Mouse (Mus musculus) liver, embryonic 15.5 days (tissue): ENCODE data around the gene Sgk2. TPM values are rescaled to one million over a fixed set of nuclear protein-coding genes. Genes with fewer than 3 reads are reported as not detected.
"Not testable (repeated sequence)": the region's sequence is repeated elsewhere in the genome, so short reads cannot be mapped to it uniquely, and the experiment has no call there.

Experiments
- ATAC-seq: fragments of 200-750 bp; cut with Nextera tagmentation; 2 replicates; pipeline ENCODE4 v1.8.0; 2017; ENCODE audit warnings: moderate number of reproducible peaks, mild to moderate bottlenecking, moderate library complexity; ENCODE audit not compliant: insufficient read depth
- H3K27ac ChIP-seq: fragments of 300-500 bp; sonication (generic); replicated peaks from 2 replicates; pipeline ENCODE4 v1.5.1; 2015; ENCODE audit warnings: mild to moderate bottlenecking, inconsistent platforms
- H3K27me3 ChIP-seq: fragments of 300-500 bp; sonication (generic); 2 replicates; pipeline ENCODE4 v1.6.1; 2015; ENCODE audit warnings: mild to moderate bottlenecking, inconsistent platforms
- H3K36me3 ChIP-seq: fragments of 300-500 bp; sonication (generic); replicated peaks from 2 replicates; pipeline ENCODE4 v1.6.1; 2015; ENCODE audit warnings: moderate library complexity, mild to moderate bottlenecking, inconsistent platforms
- H3K4me1 ChIP-seq: fragments of 300-500 bp; sonication (generic); replicated peaks from 2 replicates; pipeline ENCODE4 v1.6.1; 2015; ENCODE audit warnings: inconsistent platforms
- H3K4me2 ChIP-seq: fragments of 300-500 bp; sonication (generic); 2 replicates; pipeline ENCODE4 v1.6.1; 2015; ENCODE audit warnings: moderate library complexity, mild to moderate bottlenecking, inconsistent platforms
- H3K4me3 ChIP-seq: fragments of 300-500 bp; sonication (generic); replicated peaks from 2 replicates; pipeline ENCODE4 v1.5.1; 2015; ENCODE audit warnings: mild to moderate bottlenecking, inconsistent platforms
- H3K9ac ChIP-seq: fragments of 300-500 bp; sonication (generic); 2 replicates; pipeline ENCODE4 v1.6.1; 2015; ENCODE audit warnings: moderate library complexity, mild to moderate bottlenecking, inconsistent platforms
- H3K9me3 ChIP-seq: fragments of 300-500 bp; sonication (generic); replicated peaks from 2 replicates; pipeline ENCODE4 v1.6.1; 2016; ENCODE audit warnings: inconsistent platforms
- WGBS: fragments of 180-500 bp; shearing (Covaris S2); methylation state at CpG from one replicate; pipeline ENCODE4 v1.1.7; 2015; ENCODE audit warnings: mixed read lengths; ENCODE audit not compliant: insufficient replicate concordance; 5-methylcytosine and 5-hydroxymethylcytosine counted together
- polyA plus RNA-seq: library from polyadenylated mRNA; unstranded; fragments of >200 nt; fragmentation: Nextera tagmentation; extraction: Ambion mirVana; gene quantifications from 2 replicates; pipeline ENCODE4 v1.2.1, GENCODE M21; 2015

Gene Sgk2
- polyA plus RNA-seq, 1 experiment from 2014 or later = 5.4 TPM

- peaks cover 70% of the 10 kb centered on the region for H3K4me1 ChIP-seq
- 71% methylated on average over 7 of the region's 7 CpGs for WGBS
Observed at GRCm38 (mm10) chr2:163058981-163059380, 71.9 kb downstream of the Sgk2 start.

GRCm38 (mm10) chr2:163060630-163061029, 73.5 kb downstream of the Sgk2 start:
- Histone ChIP-seq H3K4me3 (no peak overlapping the region), H3K4me1 (peaks cover 56% of the 10 kb centered on the region), H3K36me3 (peaks cover 70% of the 10 kb centered on the region), H3K9me3 (no peaks in the 10 kb centered on the region), H3K27me3 (no peaks in the 10 kb centered on the region), H3K4me2 (no peak overlapping the region), H3K27ac (no peak overlapping the region), H3K9ac (no peak overlapping the region)
- WGBS = 57% methylated on average over 6 of the region's 6 CpGs
- no peak for ATAC-seq

More at GRCm38 (mm10) chr2:163058981-163059380, 71.9 kb downstream of the Sgk2 start:
- H3K4me3 ChIP-seq, H3K27ac ChIP-seq, ATAC-seq, H3K9ac ChIP-seq, H3K27me3 ChIP-seq, H3K9me3 ChIP-seq: not testable (repeated sequence)
- H3K4me2 ChIP-seq = 0 out of 2 replicates have a peak overlapping the region, but pooled peaks have one; percentile 4
- H3K36me3 ChIP-seq = peaks cover 53% of the 10 kb centered on the region

GRCm38 (mm10) chr2:163061203-163062118, 74.3 kb downstream of the Sgk2 start:
- no peaks in the 10 kb centered on the region for H3K27me3 ChIP-seq
- peaks cover 78% of the 10 kb centered on the region for H3K36me3 ChIP-seq
- H3K4me1 ChIP-seq = peaks cover 48% of the 10 kb centered on the region
- no peaks in the 10 kb centered on the region for H3K9me3 ChIP-seq
- WGBS = 50% methylated on average over 8 of the region's 8 CpGs
- no peak overlapping the region for H3K4me3 ChIP-seq
- no peak overlapping the region for H3K27ac ChIP-seq
- no peak overlapping the region for H3K4me2 ChIP-seq
- ATAC-seq = no peak
- H3K9ac ChIP-seq = no peak overlapping the region

- peaks cover 85% of the 10 kb centered on the region for H3K36me3 ChIP-seq
- no peaks in the 10 kb centered on the region for H3K9me3 ChIP-seq
- ATAC-seq = no peak
- WGBS = 76% methylated on average over 6 of the region's 6 CpGs
- H3K9ac ChIP-seq = no peak overlapping the region
- no peaks in the 10 kb centered on the region for H3K27me3 ChIP-seq
- no peak overlapping the region for H3K4me2 ChIP-seq
- peaks cover 43% of the 10 kb centered on the region for H3K4me1 ChIP-seq
- no peak overlapping the region for H3K4me3 ChIP-seq
- H3K27ac ChIP-seq = no peak overlapping the region
Observed at GRCm38 (mm10) chr2:163062119-163062508, 75.0 kb downstream of the Sgk2 start.

Other genes with a start within 250 kb of the Sgk2 start
- gene Srsf6, start 55.8 kb upstream of the Sgk2 start, polyA plus RNA-seq = 88.3 and 95.6 TPM in 2 replicates
- gene L3mbtl1, start 43.9 kb upstream of the Sgk2 start, polyA plus RNA-seq = 0.02 and 0.06 TPM in 2 replicates
- 15.5 and 16.6 TPM in 2 replicates for gene Ift52, start 30.0 kb downstream of the Sgk2 start, polyA plus RNA-seq
- 46.9 and 49.9 TPM in 2 replicates for gene Mybl2, start 67.4 kb downstream of the Sgk2 start, polyA plus RNA-seq
- gene Gtsf1l, start 100.5 kb downstream of the Sgk2 start, polyA plus RNA-seq = not detected in 2 replicates
- gene Tox2, start 215.8 kb downstream of the Sgk2 start, polyA plus RNA-seq = 0.46 and 0.69 TPM in 2 replicates